Mouse (Mus musculus) skeletal muscle tissue, postnatal 0 days (tissue): ENCODE measurements around the gene Agr2. TPM values are rescaled to one million over a fixed set of nuclear protein-coding genes. Genes with fewer than 3 reads are reported as not detected.

Experiments used
- polyA plus RNA-seq: library from polyadenylated mRNA; unstranded; fragments of >200 nt; fragmentation: Nextera tagmentation; extraction: Ambion mirVana; gene quantifications from 2 replicates; pipeline ENCODE4 v1.2.1, GENCODE M21; 2015

The Agr2 gene
- 0.71 and 0.77 TPM in 2 replicates for polyA plus RNA-seq

GRCm38 (mm10) chr12:35992711-35993110, at the start of gene Agr2:
TSS of gene Agr2 (plus strand) at chr12:35992907.

GRCm38 (mm10) chr12:36042348-36042778, 49.7 kb downstream of the Agr2 start, which contains the start of gene Tspan13:
TSS of gene Tspan13 (minus strand) at chr12:36042500.

Other genes starting within 250 kb of the Agr2 start
- gene Agr3, start 67.3 kb upstream of the Agr2 start, polyA plus RNA-seq, result not detected in 2 replicates
- 153 and 163 TPM in 2 replicates for gene Tspan13, start 49.6 kb downstream of the Agr2 start, polyA plus RNA-seq
- 16.6 and 17.3 TPM in 2 replicates for gene Ankmy2, start 164.2 kb downstream of the Agr2 start, polyA plus RNA-seq
- 130 TPM in 2 replicates for gene Bzw2, start 165.2 kb downstream of the Agr2 start, polyA plus RNA-seq